Mouse (Mus musculus): ENCODE measurements around the gene Lipe.
A peak's percentile ranks its signal among the peaks of the same experiment; 100 is the strongest.
"Not testable (repeated sequence)": the region's sequence is repeated elsewhere in the genome, so short reads cannot be mapped to it uniquely, and the experiment has no call there.

The Lipe gene

GRCm38 (mm10) chr7:25398610-25399009 is at the start of gene Lipe:
Lipe (minus strand) TSS chr7:25398710.
- no peak for DNase-seq

- peak in 1 of 2 experiments; percentile 11 for DNase-seq
Measured at GRCm38 (mm10) chr7:25440816-25441153, 42.3 kb upstream of the Lipe start.

GRCm38 (mm10) chr7:25439978-25440815 is 41.7 kb upstream of the Lipe start:
- DNase-seq: peak; percentile 20 to 43

GRCm38 (mm10) chr7:25439124-25439822 is 40.8 kb upstream of the Lipe start:
- no peak for DNase-seq

- no peak for DNase-seq
Measured at GRCm38 (mm10) chr7:25436704-25437103, 38.2 kb upstream of the Lipe start.

- DNase-seq: peak in 1 of 2 experiments; percentile 18
Measured at GRCm38 (mm10) chr7:25436226-25436625, 37.7 kb upstream of the Lipe start.

- DNase-seq: no peak
Measured at GRCm38 (mm10) chr7:25435546-25435851, 37.0 kb upstream of the Lipe start.

- DNase-seq: peak in 1 of 2 experiments; percentile 14
Measured at GRCm38 (mm10) chr7:25434654-25435545, 36.4 kb upstream of the Lipe start.

- no peak for DNase-seq
Measured at GRCm38 (mm10) chr7:25433781-25434560, 35.5 kb upstream of the Lipe start.

- DNase-seq: peak in 1 of 2 experiments; percentile 21
Measured at GRCm38 (mm10) chr7:25433007-25433541, 34.6 kb upstream of the Lipe start.

- no peak for DNase-seq
Measured at GRCm38 (mm10) chr7:25432381-25432780, 33.9 kb upstream of the Lipe start.

- no peak for DNase-seq
Measured at GRCm38 (mm10) chr7:25429886-25430784, 31.6 kb upstream of the Lipe start.

GRCm38 (mm10) chr7:25428321-25428720 is 29.8 kb upstream of the Lipe start:
- no peak for DNase-seq

- DNase-seq: no peak
Measured at GRCm38 (mm10) chr7:25427144-25427543, 28.6 kb upstream of the Lipe start.

- not testable (repeated sequence) for DNase-seq
Measured at GRCm38 (mm10) chr7:25426380-25426779, 27.9 kb upstream of the Lipe start.

- DNase-seq: peak; percentile 85
Measured at GRCm38 (mm10) chr7:25424429-25424828, 25.9 kb upstream of the Lipe start.

GRCm38 (mm10) chr7:25422286-25422841 is 23.9 kb upstream of the Lipe start:
- no peak for DNase-seq

- no peak for DNase-seq
Measured at GRCm38 (mm10) chr7:25419943-25420342, 21.4 kb upstream of the Lipe start.

GRCm38 (mm10) chr7:25419536-25419935 is 21.0 kb upstream of the Lipe start:
- DNase-seq: no peak

- DNase-seq: peak; percentile 66
Measured at GRCm38 (mm10) chr7:25417597-25417996, 19.1 kb upstream of the Lipe start.

Measured in kidney, postnatal 4 days (tissue).